Mouse (Mus musculus) hindbrain, postnatal 0 days (tissue): ENCODE results near the gene Ywhab. TPM values are rescaled to one million over a fixed set of nuclear protein-coding genes. Genes with fewer than 3 reads are reported as not detected.

ENCODE experiments used
- ATAC-seq: fragments of 200-750 bp; cut with Nextera tagmentation; 2 replicates; pipeline ENCODE4 v1.8.0; 2017; ENCODE audit warnings: mild to moderate bottlenecking, moderate TSS enrichment, moderate library complexity
- DNase-seq: peaks from one replicate; pipeline ENCODE4 v3.0.0-alpha.2; 2015; ENCODE audit warnings: low spot score
- H3K27ac ChIP-seq: fragments of 300-500 bp; sonication (generic); 2 replicates; pipeline ENCODE4 v1.5.1; 2014; ENCODE audit warnings: mild to moderate bottlenecking
- H3K27me3 ChIP-seq: fragments of 300-500 bp; sonication (generic); 2 replicates; pipeline ENCODE4 v1.6.1; 2014; ENCODE audit warnings: low read length, mixed read lengths; ENCODE audit not compliant: insufficient read depth
- H3K36me3 ChIP-seq: fragments of 300-500 bp; sonication (generic); 2 replicates; pipeline ENCODE4 v1.6.1; 2014; ENCODE audit warnings: low read length, mixed read lengths; ENCODE audit not compliant: insufficient read depth
- H3K4me1 ChIP-seq: fragments of 300-500 bp; sonication (generic); 2 replicates; pipeline ENCODE4 v1.6.1; 2014; ENCODE audit warnings: antibody characterized with exemption, low read length, mixed read lengths; ENCODE audit not compliant: insufficient read depth
- H3K4me2 ChIP-seq: fragments of 300-500 bp; sonication (generic); 2 replicates; pipeline ENCODE4 v1.6.1; 2014; ENCODE audit warnings: low read depth, mild to moderate bottlenecking, low read length, moderate library complexity, mixed read lengths
- H3K4me3 ChIP-seq: fragments of 300-500 bp; sonication (generic); 2 replicates; pipeline ENCODE4 v1.5.1; 2014; ENCODE audit warnings: low read length
- H3K9ac ChIP-seq: fragments of 300-500 bp; sonication (generic); replicated peaks from 2 replicates; pipeline ENCODE4 v1.6.1; 2014; ENCODE audit warnings: mild to moderate bottlenecking, low read length, moderate library complexity, mixed read lengths
- H3K9me3 ChIP-seq: fragments of 300-500 bp; sonication (generic); 2 replicates; pipeline ENCODE4 v1.6.1; 2016; ENCODE audit warnings: low read length, mixed read lengths
- CTCF ChIP-seq: IDR thresholded peaks from 2 replicates; pipeline ENCODE4 v1.5.1; 2016; ENCODE audit warnings: antibody characterized with exemption, control low read depth, low read depth
- WGBS: fragments of 180-500 bp; shearing (Covaris S2); extraction: QIAGEN DNeasy Blood & Tissue Kit; methylation state at CpG from one replicate; pipeline ENCODE4 v1.1.7; 2014; 5-methylcytosine and 5-hydroxymethylcytosine counted together
- polyA plus RNA-seq: library from polyadenylated mRNA; unstranded; fragments of >200 nt; fragmentation: Nextera tagmentation; extraction: Ambion mirVana; gene quantifications from 2 replicates; pipeline ENCODE4 v1.2.1, GENCODE M21; 2015
- total RNA-seq: library from RNA; depleted of rRNA; stranded (reverse); fragments of >200 nt; gene quantifications from 2 replicates; pipeline ENCODE4 v1.2.3, GENCODE M21; 2014; rRNA removed

The Ywhab gene
- total RNA-seq, result 131 and 134 TPM in 2 replicates
- polyA plus RNA-seq, result 583 and 590 TPM in 2 replicates

GRCm38 (mm10) chr2:163994654-163994976 is at the start of gene Ywhab:
Ywhab (plus strand) TSS chr2:163994960.
- Histone ChIP-seq H3K4me2 (peak within 1 kb of the TSS; percentile 76), H3K9ac (peak within 1 kb of the TSS; percentile 97), H3K9me3 (no peaks in the 10 kb centered on the region), H3K27me3 (no peaks in the 10 kb centered on the region), H3K4me3 (peak within 1 kb of the TSS; percentile 99), H3K36me3 (no peaks in the 10 kb centered on the region), H3K4me1 (peaks cover 16% of the 10 kb centered on the region), H3K27ac (peak within 1 kb of the TSS; percentile 98)
- ATAC-seq (no peak), DNase-seq (no peak)
- 2% methylated on average over 14 of the region's 14 CpGs for WGBS
- TF ChIP-seq CTCF, result no peak; the same call in 1 of the 2 replicates

- ATAC-seq (no peak), DNase-seq (no peak)
- H3K4me3 ChIP-seq, result no peak overlapping the region
- H3K36me3 ChIP-seq, result no peaks in the 10 kb centered on the region
- H3K27me3 ChIP-seq, result no peaks in the 10 kb centered on the region
- no peaks in the 10 kb centered on the region for H3K9me3 ChIP-seq
- 75% methylated on average over 15 of the region's 15 CpGs for WGBS
- no peak overlapping the region for H3K9ac ChIP-seq
- TF ChIP-seq CTCF, result no peak
- no peak overlapping the region for H3K4me2 ChIP-seq
- H3K27ac ChIP-seq, result no peak overlapping the region
- no peaks in the 10 kb centered on the region for H3K4me1 ChIP-seq
Measured at GRCm38 (mm10) chr2:163946221-163946620, 48.5 kb upstream of the Ywhab start.

- no peak overlapping the region for H3K9ac ChIP-seq
- ATAC-seq (no peak), DNase-seq (no peak)
- no peaks in the 10 kb centered on the region for H3K36me3 ChIP-seq
- H3K27me3 ChIP-seq, result no peaks in the 10 kb centered on the region
- no peak overlapping the region for H3K27ac ChIP-seq
- H3K4me3 ChIP-seq, result no peak overlapping the region
- WGBS, result 65% methylated on average over 7 of the region's 7 CpGs
- no peaks in the 10 kb centered on the region for H3K9me3 ChIP-seq
- H3K4me1 ChIP-seq, result no peaks in the 10 kb centered on the region
- TF ChIP-seq CTCF, result no peak
- no peak overlapping the region for H3K4me2 ChIP-seq
Measured at GRCm38 (mm10) chr2:163947976-163948375, 46.8 kb upstream of the Ywhab start.

- peak; percentile 72 for ATAC-seq
Measured at GRCm38 (mm10) chr2:163951770-163952169, 43.0 kb upstream of the Ywhab start.

GRCm38 (mm10) chr2:163953622-163954310 is 41.0 kb upstream of the Ywhab start:
- Histone ChIP-seq H3K36me3 (no peaks in the 10 kb centered on the region), H3K4me2 (no peak overlapping the region), H3K27me3 (no peaks in the 10 kb centered on the region), H3K27ac (no peak overlapping the region), H3K4me1 (no peaks in the 10 kb centered on the region), H3K9ac (no peak overlapping the region), H3K9me3 (no peaks in the 10 kb centered on the region), H3K4me3 (no peak overlapping the region)
- no peak for ATAC-seq
- 56% methylated on average over 7 of the region's 7 CpGs for WGBS
- DNase-seq, result no peak
- no peak for TF ChIP-seq CTCF

More at GRCm38 (mm10) chr2:163951770-163952169, 43.0 kb upstream of the Ywhab start:
- peak; percentile 93 for TF ChIP-seq CTCF
- Histone ChIP-seq H3K4me2 (no peak overlapping the region), H3K4me3 (no peak overlapping the region), H3K9me3 (no peaks in the 10 kb centered on the region), H3K9ac (no peak overlapping the region), H3K36me3 (no peaks in the 10 kb centered on the region), H3K27ac (no peak overlapping the region), H3K27me3 (no peaks in the 10 kb centered on the region), H3K4me1 (no peaks in the 10 kb centered on the region)
- 21% methylated on average over 4 of the region's 4 CpGs for WGBS
- peak; percentile 86 for DNase-seq

- no peak overlapping the region for H3K27ac ChIP-seq
- H3K9ac ChIP-seq, result no peak overlapping the region
- DNase-seq (peak; percentile 42), ATAC-seq (peak; percentile 51; the same call in 1 of the 2 replicates)
- no peaks in the 10 kb centered on the region for H3K4me1 ChIP-seq
- H3K4me3 ChIP-seq, result no peak overlapping the region
- H3K27me3 ChIP-seq, result no peaks in the 10 kb centered on the region
- H3K9me3 ChIP-seq, result no peaks in the 10 kb centered on the region
- WGBS, result 49% methylated on average over 19 of the region's 19 CpGs
- H3K4me2 ChIP-seq, result no peak overlapping the region
- no peak for TF ChIP-seq CTCF
- no peaks in the 10 kb centered on the region for H3K36me3 ChIP-seq
Measured at GRCm38 (mm10) chr2:163964606-163965560, 29.9 kb upstream of the Ywhab start.
